Mouse (Mus musculus) cerebellum, adult 2 months (tissue): Measurements from ENCODE around the gene Cyp2u1.

Experiments
- CTCF ChIP-seq: fragments of 200-500 bp; IDR thresholded peaks from 2 replicates; pipeline ENCODE4 v1.5.1; 2011; ENCODE audit warnings: low read depth, mild to moderate bottlenecking, control low read depth, low read length, moderate library complexity, borderline replicate concordance; ENCODE audit not compliant: insufficient read depth
- POLR2A ChIP-seq: fragments of 200-500 bp; IDR thresholded peaks from 2 replicates; pipeline ENCODE4 v1.6.1; 2011; ENCODE audit warnings: low read length, control low read depth, borderline replicate concordance; ENCODE audit not compliant: insufficient read depth

DNA sequence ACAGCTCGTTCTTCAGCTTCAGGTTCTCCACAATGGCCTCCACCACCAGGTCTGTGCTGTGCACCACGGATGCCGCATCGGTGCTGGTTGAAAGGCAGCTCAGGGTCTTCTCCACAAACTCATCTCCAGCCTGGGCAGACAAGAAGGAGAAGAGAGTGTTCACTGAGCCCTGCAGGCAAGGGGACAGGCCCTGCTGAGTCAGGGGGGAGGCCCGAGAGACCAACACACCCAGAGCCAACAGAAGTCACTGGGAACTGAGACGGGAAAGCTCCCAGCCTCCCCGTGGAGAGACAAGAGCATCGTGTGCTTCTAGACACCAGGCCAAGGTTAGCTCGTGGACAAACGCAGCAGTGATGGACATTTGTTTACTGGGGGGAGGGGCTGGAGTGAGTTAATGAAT is 54.6 kb downstream of the Cyp2u1 start:
- TF ChIP-seq POLR2A (no peak), CTCF (no peak)
